Mouse (Mus musculus) cerebellum, postnatal 4 days (tissue): Measurements from ENCODE around the gene H2-Q1.
"Not testable (repeated sequence)": the region's sequence is repeated elsewhere in the genome, so short reads cannot be mapped to it uniquely, and the experiment has no call there.

Experiments used
- DNase-seq, 2 experiments: peaks; one replicate each; pipeline ENCODE4 v3.0.0; 2022; ENCODE audit warnings: low spot score in 2 of 2, mixed read lengths in 1 of 2

Gene H2-Q1

DNA sequence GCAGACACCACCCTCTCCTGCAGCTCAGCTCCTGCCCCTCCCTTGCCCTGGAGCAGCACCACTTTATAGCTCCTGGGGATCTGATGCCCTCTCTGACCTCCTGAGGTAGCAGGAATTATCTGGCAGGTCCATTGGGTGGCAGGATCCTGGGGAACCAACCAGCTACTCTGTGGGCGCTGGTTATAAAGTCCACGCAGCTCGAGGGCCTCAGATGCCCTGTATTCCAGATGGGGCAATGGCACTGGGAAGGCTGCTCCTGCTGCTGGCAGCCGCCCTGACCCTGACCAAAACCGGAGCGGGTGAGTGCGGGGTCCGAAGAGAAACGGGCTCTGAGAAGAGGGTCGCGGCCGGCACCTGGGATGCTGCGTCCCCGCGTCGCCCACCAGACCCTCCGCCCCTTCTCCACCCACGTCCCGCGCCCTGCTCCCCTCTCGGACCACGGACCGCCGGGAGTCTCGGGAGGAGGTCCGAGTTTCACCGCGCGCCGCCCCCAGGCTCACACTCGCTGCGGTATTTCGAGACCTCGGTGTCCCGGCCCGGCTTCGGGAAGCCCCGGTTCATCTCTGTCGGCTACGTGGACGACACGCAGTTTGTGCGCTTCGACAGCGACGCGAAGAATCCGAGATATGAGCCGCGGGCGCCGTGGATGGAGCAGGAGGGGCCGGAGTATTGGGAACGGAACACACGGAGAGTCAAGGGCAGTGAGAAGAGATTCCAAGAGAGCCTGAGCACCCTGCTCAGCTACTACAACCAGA lies at the start of gene H2-Q1:
TSS of gene H2-Q1 (plus strand) at position 79 of the 755 bp plus-strand sequence.
- DNase-seq, result no peak

- no peak for DNase-seq
These were observed 48.0 kb upstream of the H2-Q1 start for GRCm38 (mm10) chr17:35272249-35272648.

- peak; percentile 92 to 95 for DNase-seq
These were observed 45.4 kb upstream of the H2-Q1 start for GRCm38 (mm10) chr17:35274770-35275169.

GRCm38 (mm10) chr17:35276304-35276864 lies 43.8 kb upstream of the H2-Q1 start:
- DNase-seq, result no peak

GRCm38 (mm10) chr17:35278049-35278448 lies 42.2 kb upstream of the H2-Q1 start:
- no peak for DNase-seq

DNA sequence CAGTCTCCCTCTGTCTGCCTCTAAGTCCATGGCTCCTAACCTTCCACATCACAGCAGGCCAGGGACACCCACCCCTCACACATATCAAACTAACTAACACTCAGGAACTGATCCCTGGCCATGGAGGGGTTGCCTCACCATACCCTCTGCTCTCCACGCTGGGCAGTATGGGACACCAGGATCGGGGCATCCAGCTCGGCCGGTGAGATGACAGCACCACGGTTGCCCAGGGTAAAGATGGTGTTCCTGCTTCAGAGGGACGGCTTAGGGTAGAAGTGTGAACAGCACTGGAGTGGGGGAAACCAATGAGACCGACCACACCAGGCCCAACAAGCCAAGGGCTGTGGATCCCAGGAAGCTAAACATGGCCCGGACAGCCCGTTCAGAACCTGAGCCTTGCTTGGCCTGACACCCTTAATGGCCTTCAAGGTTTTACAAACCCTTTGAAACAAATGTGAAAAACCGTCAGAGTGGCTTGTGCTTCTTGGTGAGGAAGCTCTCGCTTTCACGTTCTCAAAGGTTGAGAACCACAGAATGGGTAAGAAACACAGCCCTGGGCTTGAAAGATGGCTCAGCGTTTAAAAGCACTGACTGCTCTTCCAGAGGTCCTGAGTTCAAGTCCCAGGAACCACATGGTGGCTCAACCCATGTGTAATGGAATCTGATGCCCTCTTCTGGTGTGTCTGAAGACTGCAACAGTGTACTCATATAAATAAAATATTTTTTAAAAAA lies 41.1 kb upstream of the H2-Q1 start:
- DNase-seq, result no peak

- DNase-seq, result no peak
These were observed 39.9 kb upstream of the H2-Q1 start for GRCm38 (mm10) chr17:35280276-35280675.

- no peak for DNase-seq
These were observed 34.8 kb upstream of the H2-Q1 start for GRCm38 (mm10) chr17:35285431-35285830.

- DNase-seq, result peak in 1 of 2 experiments; percentile 76
These were observed 24.4 kb upstream of the H2-Q1 start for GRCm38 (mm10) chr17:35295796-35296195.

DNA sequence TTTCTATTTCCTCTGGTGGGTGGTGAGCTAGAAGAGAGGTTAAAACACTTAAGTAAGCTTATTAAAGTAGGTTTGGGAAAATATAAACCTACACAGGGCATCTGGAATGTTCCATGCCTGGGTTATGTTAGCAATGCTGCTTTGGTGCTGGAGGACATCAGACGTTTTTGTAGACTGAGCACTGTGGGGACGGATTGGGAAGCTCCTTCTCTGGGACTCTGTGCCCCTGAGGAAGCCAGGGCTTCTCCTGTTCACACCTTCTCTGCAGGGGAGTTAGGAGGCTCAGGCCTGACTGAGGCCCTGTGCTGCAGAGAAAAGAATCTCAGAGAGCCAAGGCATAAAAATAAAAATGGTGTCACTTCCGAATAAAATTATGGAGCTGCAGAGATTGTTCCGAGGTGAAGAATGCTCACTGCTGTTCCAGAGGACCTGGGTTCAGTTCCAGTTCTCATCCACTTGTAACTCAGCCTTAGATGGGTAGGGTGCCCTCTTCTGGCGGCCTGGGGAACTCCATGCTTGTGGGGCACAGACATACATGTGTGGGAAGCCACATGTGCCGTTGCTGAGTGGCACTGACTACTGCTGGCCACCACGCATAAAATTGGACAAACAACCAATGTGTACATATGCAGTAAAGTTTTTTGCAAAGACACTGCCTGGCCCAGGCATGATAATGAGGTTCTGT lies 19.8 kb upstream of the H2-Q1 start:
- DNase-seq, result not testable (repeated sequence)

- DNase-seq, result peak; percentile 97 to 98
These were observed 18.5 kb upstream of the H2-Q1 start for GRCm38 (mm10) chr17:35301645-35302258.

- DNase-seq, result no peak
These were observed 16.9 kb upstream of the H2-Q1 start for GRCm38 (mm10) chr17:35303271-35303670.

DNA sequence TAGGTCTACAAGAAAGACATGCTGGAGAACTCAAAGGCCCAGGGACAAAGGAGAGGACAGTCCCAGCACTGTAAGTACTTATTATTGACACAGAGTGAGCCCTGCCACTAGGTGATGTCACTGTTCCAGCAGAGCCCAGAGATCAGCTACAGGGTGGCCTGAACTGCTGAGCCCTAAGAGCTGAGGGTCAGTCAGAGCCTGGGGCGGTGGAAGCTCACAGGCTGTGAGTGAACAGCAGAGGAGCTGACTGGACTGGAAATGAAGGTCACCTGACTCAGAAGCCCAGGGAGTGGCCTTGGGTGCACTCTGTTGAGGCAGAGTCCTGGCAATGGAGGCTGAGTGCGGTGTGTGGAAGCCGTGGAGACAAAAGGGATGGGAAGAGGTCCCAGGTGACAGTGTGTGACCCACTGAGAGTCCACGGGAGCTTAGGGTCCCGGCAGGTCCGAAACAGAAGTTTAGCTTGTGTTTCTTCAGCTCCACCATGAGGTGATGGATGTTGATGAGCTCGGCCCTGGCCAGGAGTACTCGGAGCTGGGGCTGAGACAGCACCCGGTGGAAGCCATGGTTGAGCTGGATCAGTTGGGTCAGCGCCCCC lies 16.4 kb upstream of the H2-Q1 start:
- DNase-seq, result no peak

- DNase-seq, result no peak
These were observed 15.7 kb upstream of the H2-Q1 start for GRCm38 (mm10) chr17:35304478-35304877.

DNA sequence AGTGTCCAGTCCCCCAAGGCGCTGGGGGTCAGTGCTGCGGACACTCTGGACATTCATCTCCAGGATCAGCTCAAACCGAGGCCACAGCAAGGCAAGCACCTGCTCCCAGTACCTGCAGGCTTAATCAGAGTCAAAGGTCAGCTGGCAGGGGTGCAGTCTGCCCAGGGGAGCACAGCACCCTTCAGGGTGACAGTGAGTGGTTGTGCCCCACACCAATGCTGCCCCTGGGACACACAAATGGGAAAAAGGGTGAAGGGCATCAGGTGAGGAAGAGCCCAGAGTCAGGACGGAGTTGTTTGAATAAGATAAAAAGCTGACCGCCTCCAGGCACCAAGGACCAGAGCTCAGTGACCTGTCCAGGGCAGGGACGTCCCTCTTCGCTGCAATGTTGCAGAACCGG lies 15.3 kb upstream of the H2-Q1 start:
- not testable (repeated sequence) for DNase-seq

- no peak for DNase-seq
These were observed 1.5 kb upstream of the H2-Q1 start for GRCm38 (mm10) chr17:35318671-35319070.

DNA sequence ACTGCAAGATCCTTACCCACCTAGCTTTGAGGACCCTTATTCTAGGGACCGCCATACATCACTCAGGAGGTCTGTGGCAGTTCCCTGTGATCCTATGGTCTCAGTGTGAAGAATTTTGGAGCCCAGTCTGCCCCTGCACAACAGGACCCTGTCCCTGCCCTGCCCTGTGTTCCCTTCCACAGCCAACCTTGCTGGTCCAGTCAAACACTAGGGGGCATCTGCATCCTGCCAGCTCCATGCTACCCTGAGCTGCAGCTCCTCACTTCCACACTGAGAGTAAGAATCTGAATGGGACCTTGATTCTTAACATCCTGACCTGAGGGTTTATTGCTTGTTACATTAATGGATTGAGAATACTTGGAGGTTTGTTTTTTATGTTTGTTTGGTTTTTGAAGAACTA lies 4.9 kb downstream of the H2-Q1 start:
- DNase-seq, result not testable (repeated sequence)

GRCm38 (mm10) chr17:35326000-35326399 lies 5.8 kb downstream of the H2-Q1 start:
- DNase-seq, result not testable (repeated sequence)

- DNase-seq, result not testable (repeated sequence)
These were observed 9.5 kb downstream of the H2-Q1 start for GRCm38 (mm10) chr17:35329714-35330113.

DNA sequence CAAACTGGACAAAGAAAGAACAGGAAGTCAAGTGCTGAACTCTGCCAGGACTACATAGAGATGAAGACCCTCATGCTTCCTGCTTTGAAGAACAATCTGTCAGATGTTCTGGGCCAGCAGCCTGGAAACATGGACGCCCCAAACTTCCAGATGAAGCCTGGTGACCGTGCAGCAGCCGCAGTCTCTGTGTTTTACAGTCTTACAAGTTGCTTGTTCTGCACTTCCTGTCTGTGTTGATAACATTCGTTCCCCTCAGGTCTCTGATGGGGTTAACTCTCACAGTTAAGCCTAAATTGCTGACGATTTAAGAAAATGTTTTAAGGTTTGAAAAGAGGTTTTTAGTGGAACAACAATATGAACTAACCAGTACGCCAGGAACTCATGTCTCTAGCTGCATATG lies 11.3 kb downstream of the H2-Q1 start:
- DNase-seq, result not testable (repeated sequence)

GRCm38 (mm10) chr17:35342071-35342671 lies 22.0 kb downstream of the H2-Q1 start, which contains the start of gene H2-Q2:
Gene H2-Q2 (plus strand): TSS chr17:35342242.
- DNase-seq, result no peak
